Comparison of ENCODE assay signal across 8 mouse cellular contexts in genomic region chr10:128590193-128590690, GRCm38 (mm10). TPM values are rescaled to one million over a fixed set of nuclear protein-coding genes. Genes with fewer than 3 reads are reported as not detected.
DNase-seq lines count a peak whose midpoint lies in the region; ATAC-seq and TF ChIP-seq lines count a peak whose summit lies in the region.

No protein-coding gene starts in this region.

- H3K9ac ChIP-seq in intestine, embryonic 14.5 days (ENCODE audit: low read length), result peak overlapping the region; percentile 53
- peak overlapping the region; percentile 54 for H3K9ac ChIP-seq in liver, embryonic 11.5 days (ENCODE audit: low read depth, low read length)
- peak overlapping the region; percentile 45 for H3K9ac ChIP-seq in midbrain, postnatal 0 days (replicated peaks; ENCODE audit: low read length, poor library complexity, severe bottlenecking)
- H3K9ac ChIP-seq in stomach, embryonic 16.5 days (ENCODE audit: low read length), result peak overlapping the region; percentile 77

- H3K4me2 ChIP-seq in intestine, embryonic 14.5 days (ENCODE audit: low read length), result peak overlapping the region; percentile 91
- peak overlapping the region; percentile 99 for H3K4me2 ChIP-seq in liver, embryonic 11.5 days
- peak overlapping the region; percentile 99 for H3K4me2 ChIP-seq in midbrain, postnatal 0 days (ENCODE audit: low read depth, low read length, poor library complexity, severe bottlenecking)
- peak overlapping the region; percentile 97 for H3K4me2 ChIP-seq in stomach, embryonic 16.5 days (ENCODE audit: low read depth, low read length)

- no peaks in the 10 kb centered on the region for H3K9me3 ChIP-seq in intestine, embryonic 14.5 days (ENCODE audit: control insufficient read depth, low read length)
- H3K9me3 ChIP-seq in liver, embryonic 11.5 days (ENCODE audit: control insufficient read depth, low read length), result no peaks in the 10 kb centered on the region
- H3K9me3 ChIP-seq in midbrain, postnatal 0 days (ENCODE audit: low read length), result no peaks in the 10 kb centered on the region
- H3K9me3 ChIP-seq in stomach, embryonic 16.5 days (replicated peaks; ENCODE audit: control insufficient read depth, low read length), result no peaks in the 10 kb centered on the region

- H3K27ac ChIP-seq in intestine, embryonic 14.5 days (ENCODE audit: low read depth), result peak overlapping the region; percentile 82
- no peak overlapping the region for H3K27ac ChIP-seq in liver, embryonic 11.5 days (ENCODE audit: low read depth, low read length)
- no peak overlapping the region for H3K27ac ChIP-seq in midbrain, postnatal 0 days (ENCODE audit: low read depth, low read length)
- H3K27ac ChIP-seq in stomach, embryonic 16.5 days (ENCODE audit: low read length), result peak overlapping the region; percentile 97

- peak; percentile 29 for ATAC-seq in intestine, embryonic 14.5 days (replicated peaks; ENCODE audit: low FRiP score, low TSS enrichment, low read depth)
- ATAC-seq in liver, embryonic 11.5 days (replicated peaks; ENCODE audit: low FRiP score), result peak; percentile 32
- ATAC-seq in midbrain, postnatal 0 days (ENCODE audit: low FRiP score), result peak; percentile 57; the same call in 1 of the 2 replicates
- peak; percentile 2; the same call in 1 of the 2 replicates for ATAC-seq in stomach, embryonic 16.5 days (ENCODE audit: insufficient read depth, low FRiP score)

- peak overlapping the region; percentile 57 for H3K4me3 ChIP-seq in intestine, embryonic 14.5 days (ENCODE audit: low read depth, low read length)
- H3K4me3 ChIP-seq in liver, embryonic 11.5 days (ENCODE audit: low read depth, low read length), result peak overlapping the region; percentile 71
- H3K4me3 ChIP-seq in midbrain, postnatal 0 days (ENCODE audit: low read depth, low read length), result peak overlapping the region; percentile 53
- peak overlapping the region; percentile 74 for H3K4me3 ChIP-seq in stomach, embryonic 16.5 days (replicated peaks; ENCODE audit: low read length)

- WGBS in intestine, embryonic 14.5 days, result under 1% methylated on average over 43 of the region's 43 CpGs
- WGBS in liver, embryonic 11.5 days, result under 1% methylated on average over 41 of the region's 43 CpGs
- WGBS in midbrain, postnatal 0 days, result under 1% methylated on average over 40 of the region's 43 CpGs
- under 1% methylated on average over 40 of the region's 43 CpGs for WGBS in stomach, embryonic 16.5 days

- H3K36me3 ChIP-seq in intestine, embryonic 14.5 days (ENCODE audit: control insufficient read depth, insufficient read depth, low read length), result no peaks in the 10 kb centered on the region
- no peaks in the 10 kb centered on the region for H3K36me3 ChIP-seq in liver, embryonic 11.5 days (ENCODE audit: control insufficient read depth, insufficient read depth, low read length)
- no peaks in the 10 kb centered on the region for H3K36me3 ChIP-seq in midbrain, postnatal 0 days (ENCODE audit: insufficient read depth, low read length)
- H3K36me3 ChIP-seq in stomach, embryonic 16.5 days (ENCODE audit: control insufficient read depth, insufficient read depth, low read length), result no peaks in the 10 kb centered on the region

- peak; percentile 51 for DNase-seq in ovary, postnatal 10 days (ENCODE audit: low spot score)
- DNase-seq in ovary, adult 18-20 months (ENCODE audit: low spot score), result no peak
- peak; percentile 79 to 87 for DNase-seq in cerebellum, postnatal 25 days
- DNase-seq in gastrocnemius, postnatal 25 days, result peak; percentile 38
- peak; percentile 91 for DNase-seq in intestine, embryonic 14.5 days (ENCODE audit: low spot score)
- DNase-seq in liver, embryonic 11.5 days (ENCODE audit: low spot score), result peak; percentile 76
- DNase-seq in midbrain, postnatal 0 days (ENCODE audit: low spot score), result peak; percentile 55

- TF ChIP-seq CTCF in midbrain, postnatal 0 days (IDR thresholded peaks at IDR 0.05), result peak; percentile 77

- H3K27me3 ChIP-seq in intestine, embryonic 14.5 days (replicated peaks; ENCODE audit: control insufficient read depth, insufficient read depth, low read length), result peaks cover 37% of the 10 kb centered on the region
- H3K27me3 ChIP-seq in liver, embryonic 11.5 days (replicated peaks; ENCODE audit: control insufficient read depth, insufficient read depth, low read length), result peaks cover 45% of the 10 kb centered on the region
- peaks cover 24% of the 10 kb centered on the region for H3K27me3 ChIP-seq in midbrain, postnatal 0 days (ENCODE audit: insufficient read depth, low read length)
- 0 out of 2 replicates have a peak, but pooled peaks cover 12% of the 10 kb centered on the region for H3K27me3 ChIP-seq in stomach, embryonic 16.5 days (ENCODE audit: control insufficient read depth, insufficient read depth, low read length)

- 0 out of 2 replicates have a peak, but pooled peaks cover 3% of the 10 kb centered on the region for H3K4me1 ChIP-seq in intestine, embryonic 14.5 days (replicated peaks; ENCODE audit: control insufficient read depth, insufficient read depth, low read length)
- peaks cover 8% of the 10 kb centered on the region for H3K4me1 ChIP-seq in liver, embryonic 11.5 days (replicated peaks; ENCODE audit: control insufficient read depth, insufficient read depth, low read length)
- peaks cover 6% of the 10 kb centered on the region; the same call in 1 of the 2 replicates for H3K4me1 ChIP-seq in midbrain, postnatal 0 days (ENCODE audit: insufficient read depth, low read length)
- peaks cover 10% of the 10 kb centered on the region; the same call in 1 of the 2 replicates for H3K4me1 ChIP-seq in stomach, embryonic 16.5 days (ENCODE audit: control insufficient read depth, insufficient read depth, low read length)

RNA-seq across cellular contexts. Expression of gene Erbb3, which starts 0.8 kb away (rescaled TPM):
- total RNA-seq in gastrocnemius, postnatal 25 days (2021), result 1 to 10 TPM; 3.3 to 4.3 TPM
- polyA plus RNA-seq in intestine, embryonic 14.5 days (2014; fragmentation: Nextera tagmentation; extraction: Ambion mirVana), result 31.2 and 32.4 TPM in 2 replicates
- polyA plus RNA-seq in liver, embryonic 11.5 days (2014; fragmentation: Nextera tagmentation; extraction: Ambion mirVana), result 3.0 and 3.7 TPM in 2 replicates
- total RNA-seq in midbrain, postnatal 0 days (2014; rRNA removed), result 1.1 and 1.2 TPM in 2 replicates
- 0.21 and 0.33 TPM in 2 replicates for polyA plus RNA-seq in midbrain, postnatal 0 days (2015; fragmentation: Nextera tagmentation; extraction: Ambion mirVana)
- polyA plus RNA-seq in stomach, embryonic 16.5 days (2015; fragmentation: Nextera tagmentation; extraction: Ambion mirVana), result 32.0 and 38.0 TPM in 2 replicates

RNA-seq across cellular contexts. Expression of gene Pa2g4, which starts 24.5 kb away (rescaled TPM):
- total RNA-seq in gastrocnemius, postnatal 25 days (2021), result 10 to 100 TPM; 36.3 to 36.7 TPM
- 248 and 252 TPM in 2 replicates for polyA plus RNA-seq in intestine, embryonic 14.5 days (2014; fragmentation: Nextera tagmentation; extraction: Ambion mirVana)
- 384 and 397 TPM in 2 replicates for polyA plus RNA-seq in liver, embryonic 11.5 days (2014; fragmentation: Nextera tagmentation; extraction: Ambion mirVana)
- 78.0 and 82.4 TPM in 2 replicates for total RNA-seq in midbrain, postnatal 0 days (2014; rRNA removed)
- polyA plus RNA-seq in midbrain, postnatal 0 days (2015; fragmentation: Nextera tagmentation; extraction: Ambion mirVana), result 107 and 110 TPM in 2 replicates
- 198 and 206 TPM in 2 replicates for polyA plus RNA-seq in stomach, embryonic 16.5 days (2015; fragmentation: Nextera tagmentation; extraction: Ambion mirVana)

RNA-seq across cellular contexts. Expression of gene Rps26, which starts 36.3 kb away (rescaled TPM):
- 100 to 1,000 TPM; 286 to 348 TPM for total RNA-seq in gastrocnemius, postnatal 25 days (2021)
- 1,095 and 1,163 TPM in 2 replicates for polyA plus RNA-seq in intestine, embryonic 14.5 days (2014; fragmentation: Nextera tagmentation; extraction: Ambion mirVana)
- 848 and 955 TPM in 2 replicates for polyA plus RNA-seq in liver, embryonic 11.5 days (2014; fragmentation: Nextera tagmentation; extraction: Ambion mirVana)
- total RNA-seq in midbrain, postnatal 0 days (2014; rRNA removed), result 1,580 and 1,646 TPM in 2 replicates
- 382 and 398 TPM in 2 replicates for polyA plus RNA-seq in midbrain, postnatal 0 days (2015; fragmentation: Nextera tagmentation; extraction: Ambion mirVana)
- polyA plus RNA-seq in stomach, embryonic 16.5 days (2015; fragmentation: Nextera tagmentation; extraction: Ambion mirVana), result 553 and 704 TPM in 2 replicates

RNA-seq across cellular contexts. Expression of gene Rpl41, which starts 41.1 kb away (rescaled TPM):
- total RNA-seq in gastrocnemius, postnatal 25 days (2021), result 1,000 to 10,000 TPM in 1 of 2 experiments, 100 to 1,000 TPM in 1; 972 to 1,021 TPM
- 4,682 and 5,210 TPM in 2 replicates for polyA plus RNA-seq in intestine, embryonic 14.5 days (2014; fragmentation: Nextera tagmentation; extraction: Ambion mirVana)
- 3,476 and 3,859 TPM in 2 replicates for polyA plus RNA-seq in liver, embryonic 11.5 days (2014; fragmentation: Nextera tagmentation; extraction: Ambion mirVana)
- total RNA-seq in midbrain, postnatal 0 days (2014; rRNA removed), result 772 and 807 TPM in 2 replicates
- polyA plus RNA-seq in midbrain, postnatal 0 days (2015; fragmentation: Nextera tagmentation; extraction: Ambion mirVana), result 2,464 and 2,473 TPM in 2 replicates
- polyA plus RNA-seq in stomach, embryonic 16.5 days (2015; fragmentation: Nextera tagmentation; extraction: Ambion mirVana), result 3,732 and 3,890 TPM in 2 replicates

RNA-seq across cellular contexts. Expression of gene Zc3h10, which starts 42.7 kb away (rescaled TPM):
- 1 to 10 TPM; 4.9 to 5.1 TPM for total RNA-seq in gastrocnemius, postnatal 25 days (2021)
- polyA plus RNA-seq in intestine, embryonic 14.5 days (2014; fragmentation: Nextera tagmentation; extraction: Ambion mirVana), result 11.3 TPM in 2 replicates
- 9.9 and 11.1 TPM in 2 replicates for polyA plus RNA-seq in liver, embryonic 11.5 days (2014; fragmentation: Nextera tagmentation; extraction: Ambion mirVana)
- total RNA-seq in midbrain, postnatal 0 days (2014; rRNA removed), result 20.6 and 30.3 TPM in 2 replicates
- polyA plus RNA-seq in midbrain, postnatal 0 days (2015; fragmentation: Nextera tagmentation; extraction: Ambion mirVana), result 12.0 and 12.5 TPM in 2 replicates
- polyA plus RNA-seq in stomach, embryonic 16.5 days (2015; fragmentation: Nextera tagmentation; extraction: Ambion mirVana), result 10.7 and 10.8 TPM in 2 replicates

Comparison
In these comparisons a context has a peak if more than half of its experiments do, and no peak if none do; other contexts are left out.
1. ATAC-seq: peak in every context shown above with its lines; median percentile 57 in midbrain, postnatal 0 days; 32 in liver, embryonic 11.5 days; 29 in intestine, embryonic 14.5 days; 2 in stomach, embryonic 16.5 days.
2. H3K27ac ChIP-seq: peak in intestine, embryonic 14.5 days (single experiment) and stomach, embryonic 16.5 days (single experiment); none in liver, embryonic 11.5 days (single experiment) and midbrain, postnatal 0 days (single experiment).
3. Peak in every context shown above with its lines, with median percentiles within 50 percentile points of each other: H3K4me2 ChIP-seq, H3K4me3 ChIP-seq and H3K9ac ChIP-seq.